Mouse (Mus musculus) thymus, adult 18-20 months (tissue): ENCODE data around the gene Kif28.
"Not testable (repeated sequence)": the region's sequence is repeated elsewhere in the genome, so short reads cannot be mapped to it uniquely, and the experiment has no call there.

ENCODE experiments used
- DNase-seq, 2 experiments: peaks; one replicate each; pipeline ENCODE4 v3.0.0; 2022; ENCODE audit warnings: mixed read lengths in 2 of 2

Kif28 gene

DNA sequence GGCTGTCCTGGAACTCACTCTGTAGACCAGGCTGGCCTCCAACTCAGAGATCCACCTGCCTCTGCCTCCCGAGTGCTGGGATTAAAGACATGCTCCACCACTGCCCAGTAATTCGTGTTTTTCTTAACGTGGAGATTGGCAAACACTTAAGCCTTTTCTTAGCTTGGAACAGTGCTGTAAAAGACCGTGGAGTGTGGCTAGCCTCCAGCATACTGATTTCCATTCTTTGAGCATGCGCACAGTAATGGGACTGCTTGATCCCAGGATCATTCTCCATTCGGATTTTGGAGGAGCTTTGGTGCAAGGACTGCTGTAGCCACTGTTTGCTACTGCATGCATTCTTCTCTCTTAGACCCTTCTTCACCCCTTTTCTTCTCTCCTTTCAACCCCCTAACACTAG is 55.6 kb downstream of the Kif28 start:
- no peak for DNase-seq

DNA sequence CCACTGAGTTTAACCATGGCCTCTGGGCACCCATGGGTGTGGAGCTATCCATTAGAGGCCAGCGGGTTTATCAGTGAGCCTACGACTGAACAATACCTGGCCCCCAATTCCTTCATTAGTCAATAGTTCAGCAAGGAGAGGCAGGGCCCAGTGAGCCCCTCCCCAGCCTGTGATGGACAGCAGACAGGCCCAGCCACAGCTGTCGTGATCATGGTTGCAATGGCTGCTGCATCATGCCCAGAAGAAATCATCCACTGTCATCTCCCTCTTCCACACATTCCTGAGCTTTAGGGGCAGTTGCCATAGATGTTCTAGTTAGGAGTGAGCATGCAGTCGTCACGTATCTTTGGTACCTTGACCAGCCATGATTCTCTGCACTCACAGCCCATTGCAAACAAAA is 56.2 kb downstream of the Kif28 start:
- no peak for DNase-seq

DNA sequence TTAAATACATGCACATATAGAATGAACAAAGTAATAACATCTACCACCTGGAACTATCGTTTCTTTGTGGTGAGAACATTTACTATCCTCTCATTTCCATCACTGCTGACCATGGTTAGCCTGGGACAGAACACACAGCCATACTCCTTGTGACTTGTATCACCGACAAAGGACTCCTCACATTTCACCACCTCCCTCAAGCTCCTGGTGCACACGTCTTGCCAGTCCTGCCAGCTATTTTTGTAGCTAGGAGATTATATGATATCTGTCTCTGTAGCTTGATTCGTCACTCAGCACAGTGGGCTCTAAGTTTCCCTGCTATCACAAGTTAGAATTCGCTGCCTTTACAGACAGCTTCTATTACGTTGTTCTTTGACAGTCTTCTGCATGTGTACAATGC is 56.7 kb downstream of the Kif28 start:
- no peak for DNase-seq

DNA sequence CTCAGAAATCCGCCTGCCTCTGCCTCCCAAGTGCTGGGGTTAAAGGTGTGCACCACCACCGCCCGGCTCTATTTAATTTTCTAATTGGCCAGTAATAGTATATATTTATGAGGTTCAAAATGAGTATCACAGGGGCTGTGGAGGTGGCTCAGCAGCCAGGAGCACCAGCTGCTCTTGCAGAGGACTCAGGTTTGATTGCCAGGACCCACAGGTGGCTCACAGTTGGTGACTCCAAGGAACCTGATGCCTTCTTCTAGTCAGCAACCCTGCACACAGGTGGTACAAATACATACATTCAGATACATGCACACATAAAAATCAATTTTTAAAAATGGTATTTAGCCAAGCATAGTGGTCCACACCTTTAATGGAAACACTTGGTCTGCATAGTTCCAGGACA is 57.1 kb downstream of the Kif28 start:
- DNase-seq, result no peak

DNA sequence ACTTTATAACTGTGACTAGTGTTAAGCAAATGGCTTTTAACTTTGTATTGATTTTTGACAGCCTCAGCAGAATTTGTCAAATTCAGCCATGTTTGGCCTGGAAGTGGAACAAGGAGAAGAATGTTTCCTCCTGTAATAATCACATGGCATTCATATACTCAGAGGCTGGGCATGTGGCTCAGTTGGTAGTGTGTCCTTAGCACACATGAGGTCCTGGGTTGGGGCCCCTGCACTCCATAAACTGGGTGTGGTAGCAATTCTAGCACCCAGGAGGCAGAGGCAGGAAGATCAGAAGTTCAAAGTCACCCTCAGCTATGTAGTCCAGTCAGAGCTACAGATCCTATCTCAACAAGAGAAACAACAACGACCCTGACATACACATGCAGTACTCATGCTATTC is 57.8 kb downstream of the Kif28 start:
- no peak for DNase-seq

DNA sequence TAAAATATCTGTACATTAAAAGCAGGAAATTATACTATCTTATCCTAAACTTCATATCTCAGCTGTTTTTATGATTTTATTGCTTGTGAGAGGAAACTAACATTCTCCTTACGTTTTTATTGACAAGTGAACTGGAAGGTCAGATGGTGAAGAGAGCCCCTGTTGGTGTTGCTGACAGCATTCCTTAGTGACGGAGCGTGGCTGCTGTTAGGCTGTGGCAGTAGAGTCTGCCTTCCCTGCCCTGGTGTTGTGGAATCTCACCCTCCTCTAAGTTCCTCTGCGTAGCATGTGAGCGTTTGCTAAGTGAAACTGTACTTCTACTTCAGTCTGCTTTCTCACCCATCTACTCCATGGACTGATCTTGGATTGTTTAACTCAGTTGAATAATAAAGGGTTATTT is 58.3 kb downstream of the Kif28 start:
- DNase-seq, result no peak

DNA sequence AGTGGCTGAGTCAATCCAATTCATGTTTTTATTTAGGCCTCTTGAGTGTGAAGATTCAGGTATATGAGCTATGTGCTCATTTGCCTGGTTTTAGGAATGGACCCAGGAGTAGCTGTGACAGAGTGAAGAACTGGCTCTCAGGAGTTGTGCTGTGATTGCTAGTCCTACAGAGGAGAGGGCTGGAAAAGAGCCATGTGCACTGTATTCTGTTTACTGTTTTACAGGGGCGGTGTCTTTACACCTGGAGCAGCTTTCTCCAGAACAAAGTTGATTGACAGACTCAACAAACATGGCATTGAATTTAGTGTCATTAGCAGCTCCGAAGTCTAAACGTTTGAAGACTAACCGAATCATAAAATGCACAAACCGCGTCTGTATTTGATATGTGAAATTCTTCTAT is 58.7 kb downstream of the Kif28 start:
- no peak for DNase-seq

DNA sequence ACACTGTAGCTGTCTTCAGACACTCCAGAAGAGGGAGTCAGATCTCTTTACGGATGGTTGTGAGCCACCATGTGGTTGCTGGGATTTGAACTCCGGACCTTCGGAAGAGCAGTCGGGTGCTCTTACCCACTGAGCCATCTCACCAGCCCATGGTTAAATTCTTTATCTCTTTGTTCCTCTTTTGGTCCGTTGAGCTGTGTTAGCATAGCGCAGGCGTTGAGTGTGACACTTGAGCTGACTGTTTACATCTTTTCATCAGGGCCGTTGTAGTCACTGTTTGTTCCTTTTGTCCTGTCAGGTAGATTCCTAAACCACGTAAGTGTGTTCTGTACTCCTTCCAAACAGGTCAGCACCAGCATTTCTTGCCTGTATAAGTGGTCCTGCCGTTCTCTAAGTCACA is 62.3 kb downstream of the Kif28 start:
- not testable (repeated sequence) for DNase-seq

DNA sequence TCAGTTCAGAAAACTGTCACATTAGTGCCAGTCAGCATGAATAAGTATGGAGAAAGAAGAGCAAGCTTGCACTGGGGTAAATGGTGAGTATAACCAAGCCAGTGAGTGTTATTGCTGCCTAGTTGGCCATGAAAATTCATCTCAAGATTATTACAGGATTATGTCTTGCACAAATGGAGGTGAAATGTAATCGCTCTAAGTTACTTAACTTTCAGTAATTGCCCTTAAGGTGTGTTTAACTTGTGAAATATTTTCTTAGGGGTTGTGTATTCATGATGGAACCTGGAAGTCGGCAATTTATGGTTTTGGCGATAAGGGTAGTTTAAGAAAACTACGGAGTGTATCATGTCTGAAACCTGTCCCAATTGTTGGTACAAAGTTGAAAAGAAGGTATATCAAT is 65.7 kb downstream of the Kif28 start:
- no peak for DNase-seq

DNA sequence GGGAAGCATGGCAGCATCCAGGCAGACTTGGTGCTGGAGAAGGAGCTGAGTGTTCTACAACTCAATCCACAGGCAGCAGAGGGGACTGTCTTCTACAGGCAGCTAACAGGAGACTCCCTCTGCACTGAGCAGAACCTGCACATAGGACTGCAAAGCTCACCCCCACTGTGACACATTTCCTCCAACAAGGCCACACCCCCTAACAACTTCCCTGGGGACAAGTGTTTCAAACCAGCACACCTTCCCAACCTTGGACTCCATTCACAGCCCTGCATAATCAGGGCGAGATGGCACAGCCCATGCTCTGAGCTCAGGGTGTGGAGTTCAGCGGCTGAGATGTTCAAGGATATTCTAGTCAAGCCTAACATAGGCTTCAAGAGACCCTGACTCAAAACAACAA is 68.0 kb downstream of the Kif28 start:
- DNase-seq, result no peak

DNA sequence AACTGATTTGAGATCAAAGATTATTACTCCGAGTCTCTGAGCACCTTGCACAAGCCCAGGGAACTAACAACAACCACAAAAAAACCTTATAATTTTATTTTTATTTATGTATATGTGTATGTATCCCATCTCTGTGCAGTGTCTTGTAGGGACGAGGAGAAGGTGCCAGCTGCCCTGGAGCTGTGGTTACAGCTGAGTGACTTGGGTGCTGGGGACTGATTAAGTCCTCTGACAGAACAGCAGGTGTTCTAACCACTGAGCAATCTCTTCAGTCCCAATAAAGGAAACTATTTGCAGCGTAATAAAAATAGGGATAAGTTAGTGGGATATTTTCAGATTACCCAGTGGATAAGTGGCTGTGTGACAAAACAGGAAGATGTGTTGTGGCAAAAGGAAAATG is 70.7 kb downstream of the Kif28 start:
- no peak for DNase-seq

DNA sequence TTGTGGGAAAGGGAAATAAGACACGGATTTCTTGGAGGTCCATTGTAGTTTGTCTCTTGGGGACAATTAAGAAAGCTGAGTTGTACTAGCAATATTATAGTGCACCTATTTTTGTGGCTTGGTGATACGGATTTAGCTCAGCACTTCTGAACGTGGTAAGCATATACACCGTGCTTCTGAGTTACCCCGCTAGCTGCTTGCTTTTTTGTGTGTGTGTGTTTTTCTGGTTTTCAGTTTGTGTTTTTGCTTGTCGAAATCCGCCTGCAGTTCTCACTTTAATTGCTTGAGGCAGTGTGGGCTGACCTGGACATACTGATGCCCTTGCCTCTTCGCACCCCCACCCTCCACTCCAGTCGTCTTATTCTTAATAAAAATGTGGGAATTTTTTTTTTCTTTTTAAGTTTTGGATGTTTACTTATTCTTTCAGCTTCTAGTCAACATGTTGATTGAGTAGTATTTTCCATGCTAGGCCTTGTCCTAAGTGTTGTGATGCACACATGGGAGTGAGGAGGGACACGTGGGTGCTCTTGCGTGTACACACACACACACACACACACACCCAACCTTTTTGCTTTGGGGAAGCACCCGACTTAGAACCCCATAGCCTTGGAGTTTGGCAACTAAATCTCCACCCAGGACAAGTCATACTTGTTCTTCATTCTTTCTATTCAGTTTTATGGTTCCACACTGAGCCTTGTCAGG is 76.1 kb downstream of the Kif28 start:
- no peak for DNase-seq

DNA sequence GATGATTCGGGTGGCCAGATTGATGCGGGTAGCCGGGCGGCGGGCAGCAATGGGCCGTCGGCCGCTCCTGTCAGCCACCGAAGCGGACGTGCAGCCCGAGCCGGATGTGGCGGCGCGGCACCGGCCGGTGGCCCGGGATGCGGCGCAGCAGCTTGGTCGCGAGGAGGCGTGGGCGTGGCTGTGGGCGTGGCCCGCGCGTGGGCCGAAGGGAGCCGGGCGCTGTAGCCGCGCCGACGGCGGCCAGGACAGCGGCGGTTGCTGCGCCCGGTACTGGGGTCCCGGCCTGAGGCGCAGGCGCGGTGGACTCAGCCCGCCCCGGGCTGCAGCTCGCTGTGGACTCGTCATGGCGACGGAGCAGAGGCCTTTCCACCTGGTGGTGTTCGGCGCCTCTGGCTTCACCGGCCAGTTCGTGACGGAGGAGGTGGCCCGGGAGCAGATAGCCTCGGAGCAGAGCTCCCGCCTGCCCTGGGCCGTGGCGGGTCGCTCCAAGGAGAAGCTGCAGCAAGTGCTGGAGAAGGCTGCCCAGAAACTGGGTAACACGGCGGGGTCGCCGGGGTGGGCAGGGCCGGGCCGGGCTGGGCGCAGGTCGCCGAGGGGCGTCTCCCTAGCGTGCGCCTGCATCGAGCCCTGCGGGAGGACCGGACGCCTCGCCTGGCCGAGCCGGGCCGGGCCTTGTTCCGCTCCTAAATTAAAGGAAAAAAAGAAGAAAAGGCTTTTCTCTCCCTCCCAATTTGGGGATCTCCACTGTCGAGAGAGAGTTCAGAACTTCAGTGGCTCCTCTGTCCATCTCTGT is 76.9 kb downstream of the Kif28 start, which contains the start of gene Sccpdh:
Gene Sccpdh, plus strand, starts transcription at position 198 of the 793 bp plus-strand sequence.
- DNase-seq, result peak; percentile 64 to 65

DNA sequence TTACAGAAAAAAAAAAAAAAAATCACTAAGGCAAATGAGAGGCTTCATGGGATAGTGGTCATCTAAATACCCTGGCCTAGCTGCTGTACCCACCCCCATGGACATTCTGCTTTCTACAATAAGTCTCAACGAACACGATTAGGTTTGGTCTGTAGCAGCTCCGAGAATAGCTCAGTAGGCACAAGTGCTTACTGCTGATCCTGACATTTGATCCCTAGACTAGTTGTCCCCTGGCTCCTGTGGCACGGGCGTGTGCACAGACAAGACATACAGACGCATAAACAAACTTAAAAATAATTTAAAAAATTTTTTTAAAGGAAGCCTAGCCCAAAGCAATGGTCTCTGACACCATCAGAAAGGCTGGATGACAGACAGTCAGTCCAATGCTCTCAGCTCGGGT is 77.6 kb downstream of the Kif28 start:
- no peak for DNase-seq

DNA sequence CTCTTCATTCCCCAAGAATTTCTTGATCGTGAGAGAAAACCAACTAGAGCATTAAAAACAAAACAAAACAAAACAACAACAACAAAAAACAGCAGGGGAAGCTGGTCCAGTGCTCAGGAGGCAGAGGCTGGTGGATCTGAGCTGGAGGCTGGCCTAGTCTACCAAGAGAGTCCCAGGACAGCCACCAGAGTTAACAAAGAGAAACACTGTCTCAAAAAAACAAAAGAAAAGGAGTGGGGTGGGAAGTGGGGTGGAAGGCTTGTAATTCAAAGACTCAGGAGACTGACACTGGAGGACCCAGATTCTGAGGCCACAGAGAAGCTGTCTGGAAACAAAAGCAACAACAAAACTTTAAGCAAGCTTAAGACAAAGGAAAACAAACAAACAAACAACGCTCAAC is 78.1 kb downstream of the Kif28 start:
- no peak for DNase-seq

DNA sequence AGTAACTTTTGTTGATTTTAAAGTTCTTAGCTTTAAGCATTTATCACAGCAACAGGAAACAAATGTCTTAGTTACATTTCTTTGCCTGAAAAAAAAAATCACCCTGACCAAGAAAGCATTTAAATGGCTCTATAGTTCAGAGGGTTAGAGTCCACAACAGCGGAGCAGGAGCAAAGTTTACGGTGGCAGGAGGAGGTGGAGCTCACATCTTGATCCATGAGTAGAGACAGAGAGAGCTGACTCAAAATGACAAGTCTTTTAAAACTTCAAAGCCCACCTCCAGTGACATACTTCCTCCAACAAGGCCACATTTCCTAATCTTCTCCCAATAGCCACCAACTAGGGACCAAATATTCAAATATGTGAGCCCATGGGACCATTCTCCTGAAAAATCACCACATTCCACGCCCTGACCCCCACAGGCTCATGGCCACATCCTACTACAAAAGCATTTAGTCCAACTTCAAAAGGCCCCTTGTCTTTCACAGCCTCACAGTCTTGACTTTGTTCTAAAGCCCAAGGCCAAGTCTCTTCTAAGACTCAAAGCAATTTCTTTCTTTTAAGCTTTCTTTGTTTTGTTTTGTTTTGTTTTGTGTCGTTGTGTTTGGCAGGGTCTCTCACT is 80.7 kb downstream of the Kif28 start:
- DNase-seq, result no peak

DNA sequence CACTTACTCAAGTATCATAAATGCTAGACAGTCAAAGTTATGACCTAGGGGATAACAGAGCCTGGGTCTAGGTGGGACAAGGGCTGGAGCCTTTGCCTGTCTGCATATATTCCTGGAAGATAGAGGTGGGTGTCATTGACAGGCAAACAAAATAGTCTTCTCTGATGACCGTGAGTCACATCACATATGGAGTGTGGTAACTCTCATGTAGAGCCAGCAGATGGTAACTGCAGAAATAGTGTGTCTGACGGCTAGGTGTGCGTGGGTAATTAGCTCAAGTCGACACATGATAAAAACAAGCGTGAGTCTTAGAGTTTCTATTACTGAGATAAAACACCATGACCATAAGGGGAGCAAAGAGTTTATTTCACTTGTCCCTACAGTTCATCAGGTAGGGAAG is 82.0 kb downstream of the Kif28 start:
- no peak for DNase-seq

DNA sequence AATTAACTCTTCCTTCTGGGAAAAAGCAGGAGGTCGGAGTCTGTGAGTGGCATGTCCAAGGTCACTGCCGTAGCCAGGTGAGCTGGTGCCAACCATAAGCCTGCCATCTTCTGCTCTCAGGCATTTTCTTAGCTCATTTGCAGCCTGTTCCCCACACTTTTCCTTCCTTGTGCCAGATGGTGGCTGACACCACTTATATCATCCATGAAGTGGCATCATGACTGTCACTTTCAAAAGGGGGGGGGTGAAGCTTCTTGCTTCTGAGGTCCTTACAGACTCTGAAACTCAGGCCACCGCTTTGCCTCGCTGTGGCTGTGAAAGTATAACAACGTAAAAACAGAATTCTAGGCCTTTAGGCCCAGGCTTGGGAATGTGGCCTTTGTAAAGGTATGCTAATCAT is 93.8 kb downstream of the Kif28 start:
- no peak for DNase-seq

DNA sequence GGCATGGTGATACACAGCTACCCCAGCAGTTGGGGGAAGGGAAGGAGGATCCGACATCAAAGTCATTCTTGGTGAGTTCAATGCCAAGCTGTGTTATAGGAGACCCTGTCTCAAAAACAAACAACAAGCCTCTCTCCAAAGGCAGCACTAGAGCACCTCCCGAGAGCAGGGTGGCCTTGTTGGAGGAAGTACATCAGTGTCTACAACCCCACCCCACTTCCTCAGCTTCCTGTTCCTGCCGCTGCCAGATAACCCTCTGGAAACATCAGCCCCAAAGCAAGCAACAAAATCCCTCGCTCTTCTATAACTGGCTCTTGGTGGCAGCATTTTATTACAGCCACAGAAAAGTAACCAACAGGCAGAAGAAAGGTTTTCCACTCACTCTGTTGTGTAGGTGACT is 94.8 kb downstream of the Kif28 start:
- no peak for DNase-seq

DNA sequence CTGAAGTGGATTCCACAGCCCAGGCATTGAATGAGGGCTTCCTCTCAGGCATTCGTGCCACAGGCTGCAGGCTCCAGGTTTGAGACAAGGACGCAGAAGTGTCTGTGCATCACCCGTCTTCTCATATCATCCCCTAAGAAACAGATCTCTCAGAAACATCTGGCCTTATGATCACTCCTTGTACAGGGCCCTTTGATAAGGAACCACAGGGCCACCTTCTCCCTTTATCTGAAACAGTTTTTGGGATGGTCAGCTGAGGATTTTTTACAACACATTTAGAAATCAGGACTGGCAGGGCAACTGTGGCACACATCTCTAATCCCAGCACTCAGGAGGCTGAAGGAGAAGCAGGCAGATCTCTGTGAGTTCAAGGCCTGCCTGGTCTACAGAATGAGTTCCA is 95.7 kb downstream of the Kif28 start:
- DNase-seq, result no peak

DNA sequence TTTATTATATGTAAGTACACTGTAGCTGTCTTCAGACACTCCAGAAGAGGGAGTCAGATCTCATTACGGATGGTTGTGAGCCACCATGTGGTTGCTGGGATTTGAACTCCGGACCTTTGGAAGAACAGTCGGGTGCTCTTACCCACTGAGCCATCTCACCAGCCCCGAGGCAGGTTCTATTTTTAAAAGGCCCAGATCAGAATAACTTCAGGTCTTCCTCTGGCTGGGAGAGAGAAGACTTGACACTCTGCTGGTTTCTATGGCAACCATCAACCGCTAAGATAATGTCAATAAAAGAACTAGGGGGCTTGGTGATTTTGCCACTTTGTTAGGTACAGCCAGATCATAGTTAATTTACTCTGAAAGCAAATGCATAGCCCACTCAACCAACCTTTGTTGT is 96.4 kb downstream of the Kif28 start:
- not testable (repeated sequence) for DNase-seq

DNA sequence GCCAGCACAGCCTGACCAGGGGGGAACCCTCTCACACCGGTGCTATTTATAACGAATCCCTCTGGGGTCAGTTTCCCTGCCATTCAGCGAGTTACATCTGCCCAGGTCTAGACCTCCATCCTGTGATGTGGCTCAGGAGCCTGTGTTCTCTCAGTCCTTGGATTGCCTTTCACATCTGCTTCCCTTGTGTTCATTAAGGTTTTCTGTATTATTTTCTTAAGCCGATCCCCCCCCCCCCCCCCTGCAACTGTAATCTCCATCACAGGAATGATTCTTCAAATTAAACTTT is 99.1 kb downstream of the Kif28 start:
- no peak for DNase-seq
